Mouse (Mus musculus) C2C12 (cell line): ENCODE results near the gene Vps26a.

ENCODE experiments used
- CEBPB ChIP-seq: IDR thresholded peaks from one replicate; pipeline ENCODE4 v1.6.1; 2011; ENCODE audit warnings: low read depth, mild to moderate bottlenecking, control low read depth, moderate library complexity
- CTCF ChIP-seq: IDR thresholded peaks from one replicate; pipeline ENCODE4 v1.5.1; 2011; ENCODE audit not compliant: control insufficient read depth, insufficient read depth, insufficient read length
- MAX ChIP-seq: IDR thresholded peaks from one replicate; pipeline ENCODE4 v1.6.1; 2011; ENCODE audit warnings: mild to moderate bottlenecking, control low read depth
- MYOD1 ChIP-seq: IDR thresholded peaks from one replicate; pipeline ENCODE4 v1.6.1; 2011; ENCODE audit warnings: low read depth; ENCODE audit not compliant: control insufficient read depth, insufficient read length
- USF1 ChIP-seq: IDR thresholded peaks from one replicate; pipeline ENCODE4 v1.6.1; 2011; ENCODE audit warnings: low read depth, mild to moderate bottlenecking, control low read depth, moderate library complexity

GRCm38 (mm10) chr10:62517511-62517910 lies 30.9 kb upstream of the Vps26a start:
- TF ChIP-seq CEBPB (no peak), CTCF (no peak), MAX (no peak), MYOD1 (no peak), USF1 (no peak)
